In the genomic region with DNA sequence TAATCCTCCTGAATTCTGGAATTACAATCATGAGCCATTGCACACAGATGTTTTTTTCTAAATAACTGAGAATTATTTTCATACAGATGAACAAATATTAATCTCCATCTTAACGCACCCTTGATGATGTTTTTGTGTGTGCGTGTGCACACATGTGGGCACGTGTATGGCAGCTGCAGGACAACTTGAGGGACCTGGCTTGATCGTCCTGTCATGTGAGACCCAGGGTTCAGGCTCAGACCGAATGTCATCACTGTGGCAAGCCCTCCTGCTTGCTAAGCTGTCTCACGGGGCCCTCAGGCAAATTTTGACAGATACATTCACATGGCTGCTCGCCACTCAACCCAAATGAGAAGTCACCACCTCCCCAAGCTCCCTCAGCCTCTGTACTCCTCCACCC, we compare ENCODE assay signal across 18 mouse cellular contexts. TPM values are rescaled to one million over a fixed set of nuclear protein-coding genes. Genes with fewer than 3 reads are reported as not detected.
DNase-seq lines count a peak whose midpoint lies in the region; ATAC-seq lines count a peak whose summit lies in the region.
"Had no signal": no experiment of that assay in that cellular context is flagged by ENCODE, and none has a peak within 500 bp of the region (broad histone marks: within the 10 kb centered on the region; RNA-seq: fewer than 3 reads in every experiment).

No protein-coding gene starts in this region.

- H3K4me2 ChIP-seq in hindbrain, embryonic 14.5 days (replicated peaks), result 0 out of 2 replicates have a peak overlapping the region, but pooled peaks have one; percentile 17
- H3K4me2 ChIP-seq in neural tube, embryonic 12.5 days (replicated peaks), result peak overlapping the region; percentile 57

- H3K27ac ChIP-seq in hindbrain, embryonic 14.5 days, result no peak overlapping the region
- peak overlapping the region; percentile 80; the same call in 1 of the 2 replicates for H3K27ac ChIP-seq in neural tube, embryonic 12.5 days

- ATAC-seq in hindbrain, embryonic 14.5 days (ENCODE audit: low FRiP score), result no peak
- ATAC-seq in neural tube, embryonic 12.5 days (ENCODE audit: low FRiP score, low read depth), result peak; percentile 43
- ATAC-seq in monocyte, adult 5-6 weeks (replicated peaks; ENCODE audit: insufficient number of reproducible peaks, low FRiP score, low TSS enrichment, poor library complexity, severe bottlenecking), result no peak

- H3K4me3 ChIP-seq in hindbrain, embryonic 14.5 days (replicated peaks; ENCODE audit: low read length), result no peak overlapping the region
- no peak overlapping the region for H3K4me3 ChIP-seq in neural tube, embryonic 12.5 days
- H3K4me3 ChIP-seq: erythroblast, embryonic 14.5 days had no signal

- H3K36me3 ChIP-seq in hindbrain, embryonic 14.5 days (replicated peaks; ENCODE audit: control insufficient read depth, insufficient read depth), result no peaks in the 10 kb centered on the region
- no peaks in the 10 kb centered on the region for H3K36me3 ChIP-seq in neural tube, embryonic 12.5 days

- no peaks in the 10 kb centered on the region for H3K9me3 ChIP-seq in hindbrain, embryonic 14.5 days (ENCODE audit: control insufficient read depth, low read length)
- no peaks in the 10 kb centered on the region for H3K9me3 ChIP-seq in neural tube, embryonic 12.5 days

- 53% methylated on average over 7 of the region's 7 CpGs for WGBS in hindbrain, embryonic 14.5 days
- 33% methylated on average over 7 of the region's 7 CpGs for WGBS in neural tube, embryonic 12.5 days

- peak; percentile 45 for DNase-seq in retina, postnatal 1 day
- no peak for DNase-seq in retina, embryonic 14.5 days (ENCODE audit: low spot score)
- no peak for DNase-seq in hindbrain, embryonic 14.5 days (ENCODE audit: low spot score)
- DNase-seq in cerebellum, adult 9-11 months, result no peak
- no peak for DNase-seq in ovary, adult 18-20 months (ENCODE audit: low spot score)
- DNase-seq: right cerebral cortex, postnatal 4 days had no signal

- H3K27me3 ChIP-seq in hindbrain, embryonic 14.5 days (ENCODE audit: control insufficient read depth, insufficient read depth, low read length), result no peaks in the 10 kb centered on the region
- no peaks in the 10 kb centered on the region for H3K27me3 ChIP-seq in neural tube, embryonic 12.5 days (replicated peaks)

- no peak overlapping the region for H3K9ac ChIP-seq in hindbrain, embryonic 14.5 days
- no peak overlapping the region for H3K9ac ChIP-seq in neural tube, embryonic 12.5 days

- H3K4me1 ChIP-seq in hindbrain, embryonic 14.5 days (replicated peaks; ENCODE audit: control insufficient read depth, insufficient read depth, low read length), result no peaks in the 10 kb centered on the region
- H3K4me1 ChIP-seq in neural tube, embryonic 12.5 days, result peaks cover 19% of the 10 kb centered on the region

RNA-seq across cellular contexts. Expression of gene Smg9, which starts 8.9 kb away (rescaled TPM):
- 30.1 and 30.3 TPM in 2 replicates for polyA plus RNA-seq in hindbrain, embryonic 14.5 days (2014; fragmentation: Nextera tagmentation; extraction: Ambion mirVana)
- 29.7 and 30.6 TPM in 2 replicates for polyA plus RNA-seq in neural tube, embryonic 12.5 days (2016; fragmentation: Nextera tagmentation; extraction: Ambion mirVana)
- total RNA-seq in monocyte, adult 5-6 weeks (2017), result 20.1 to 30.8 TPM (median 22.6 TPM) in 3 replicates

RNA-seq across cellular contexts. Expression of gene Kcnn4, which starts 20.4 kb away (rescaled TPM):
- polyA plus RNA-seq in hindbrain, embryonic 14.5 days (2014; fragmentation: Nextera tagmentation; extraction: Ambion mirVana), result 1.7 and 2.8 TPM in 2 replicates
- 1.7 and 2.3 TPM in 2 replicates for polyA plus RNA-seq in neural tube, embryonic 12.5 days (2016; fragmentation: Nextera tagmentation; extraction: Ambion mirVana)
- 10.3 to 11.8 TPM (median 11.5 TPM) in 3 replicates for total RNA-seq in monocyte, adult 5-6 weeks (2017)

RNA-seq across cellular contexts. Expression of gene Lypd5, which starts 41.5 kb away (rescaled TPM):
- not detected in 2 replicates for polyA plus RNA-seq in hindbrain, embryonic 14.5 days (2014; fragmentation: Nextera tagmentation; extraction: Ambion mirVana)
- polyA plus RNA-seq in neural tube, embryonic 12.5 days (2016; fragmentation: Nextera tagmentation; extraction: Ambion mirVana), result not detected in 2 replicates
- not detected in 3 replicates for total RNA-seq in monocyte, adult 5-6 weeks (2017)
- total RNA-seq: adrenal gland, postnatal 25 days; common myeloid progenitor, adult 5-6 weeks; granulocyte monocyte progenitor cell, adult 5-6 weeks; layer of hippocampus, adult 18-20 months; left cerebral cortex, adult 8-10 months; megakaryocyte-erythroid progenitor cell, adult 5-6 weeks had no signal
- polyA plus RNA-seq: erythroblast, embryonic 14.5 days; heart, embryonic 16.5 days; intestine, embryonic 16.5 days; liver, embryonic 16.5 days had no signal

RNA-seq across cellular contexts. Expression of gene Tescl, which starts 56.8 kb away (rescaled TPM):
- polyA plus RNA-seq in hindbrain, embryonic 14.5 days (2014; fragmentation: Nextera tagmentation; extraction: Ambion mirVana), result 0.31 TPM in 1 of 2 replicates, not detected in the other
- not detected in 2 replicates for polyA plus RNA-seq in neural tube, embryonic 12.5 days (2016; fragmentation: Nextera tagmentation; extraction: Ambion mirVana)
- 2.3 TPM in 1 of 3 replicates, not detected in the others for total RNA-seq in monocyte, adult 5-6 weeks (2017)
- total RNA-seq: common myeloid progenitor, adult 5-6 weeks; granulocyte monocyte progenitor cell, adult 5-6 weeks; layer of hippocampus, adult 18-20 months; left cerebral cortex, adult 8-10 months; megakaryocyte-erythroid progenitor cell, adult 5-6 weeks had no signal
- polyA plus RNA-seq: erythroblast, embryonic 14.5 days; intestine, embryonic 16.5 days; liver, embryonic 16.5 days had no signal
